ENCODE assay signal across 8 mouse cellular contexts in genomic region chr4:148590421-148591170, GRCm38 (mm10). TPM values are rescaled to one million over a fixed set of nuclear protein-coding genes. Genes with fewer than 3 reads are reported as not detected.
A peak's percentile ranks its signal among the peaks of the same experiment; 100 is the strongest.
DNase-seq lines count a peak whose midpoint lies in the region; ATAC-seq and TF ChIP-seq lines count a peak whose summit lies in the region.

No protein-coding gene starts in this region.

- H3K36me3 ChIP-seq in kidney, adult 2 months (ENCODE audit: control insufficient read depth, insufficient read depth, low read length): no peaks in the 10 kb centered on the region
- H3K36me3 ChIP-seq in ES-Bruce4 (ENCODE audit: control insufficient read depth, insufficient read depth, low read length, poor library complexity, severe bottlenecking): peaks cover 27% of the 10 kb centered on the region
- peaks cover 18% of the 10 kb centered on the region for H3K36me3 ChIP-seq in hindbrain, postnatal 0 days (ENCODE audit: insufficient read depth, low read length)
- peaks cover 28% of the 10 kb centered on the region for H3K36me3 ChIP-seq in midbrain, embryonic 12.5 days

- H3K4me2 ChIP-seq in hindbrain, postnatal 0 days (ENCODE audit: low read depth, low read length): peak overlapping the region; percentile 86
- peak overlapping the region; percentile 71 for H3K4me2 ChIP-seq in midbrain, embryonic 12.5 days (replicated peaks)

- H3K27me3 ChIP-seq in kidney, adult 2 months (replicated peaks; ENCODE audit: control insufficient read depth, insufficient read depth, low read length): no peaks in the 10 kb centered on the region
- H3K27me3 ChIP-seq in ES-Bruce4 (ENCODE audit: control insufficient read depth, insufficient read depth, low read length, poor library complexity, severe bottlenecking): no peaks in the 10 kb centered on the region
- no peaks in the 10 kb centered on the region for H3K27me3 ChIP-seq in hindbrain, postnatal 0 days (ENCODE audit: insufficient read depth, low read length)
- H3K27me3 ChIP-seq in midbrain, embryonic 12.5 days: no peaks in the 10 kb centered on the region

- DNase-seq in kidney, adult 2 months: no peak
- no peak for DNase-seq in kidney, adult 18-20 months
- peak; percentile 49 for DNase-seq in embryo, embryonic 9.5 days (ENCODE audit: extremely low spot score)
- peak; percentile 49 for DNase-seq in hindbrain, postnatal 0 days (ENCODE audit: low spot score)
- DNase-seq in yolk sac, embryonic 10.5 days (ENCODE audit: low spot score): no peak
- no peak for DNase-seq in testis, postnatal 10 days (ENCODE audit: low spot score)

- TF ChIP-seq EP300 in ES-Bruce4 (IDR thresholded peaks at IDR 0.05; ENCODE audit: insufficient read depth, low read depth, low read length): no peak

- TF ChIP-seq CTCF in kidney, adult 2 months (conservative IDR thresholded peaks at IDR 0.05; ENCODE audit: insufficient read depth, insufficient read length, low read depth, low read length): no peak
- no peak for TF ChIP-seq CTCF in ES-Bruce4 (IDR thresholded peaks at IDR 0.05; ENCODE audit: low read depth, low read length)
- TF ChIP-seq CTCF in hindbrain, postnatal 0 days (IDR thresholded peaks at IDR 0.05; ENCODE audit: low read depth): 0 out of 2 replicates have a peak, but pooled peaks have one; percentile 7

- H3K4me3 ChIP-seq in kidney, adult 2 months (ENCODE audit: insufficient read depth, low read depth, low read length): peak overlapping the region; percentile 77
- H3K4me3 ChIP-seq in ES-Bruce4 (ENCODE audit: low read depth, low read length): peak overlapping the region; percentile 63
- peak overlapping the region; percentile 82 for H3K4me3 ChIP-seq in hindbrain, postnatal 0 days (ENCODE audit: low read length)
- peak overlapping the region; percentile 82 for H3K4me3 ChIP-seq in midbrain, embryonic 12.5 days

- WGBS in kidney, adult 2 months: 5% methylated on average over 18 of the region's 18 CpGs
- WGBS in hindbrain, postnatal 0 days: 5% methylated on average over 18 of the region's 18 CpGs
- WGBS in midbrain, embryonic 12.5 days: 7% methylated on average over 18 of the region's 18 CpGs

- H3K27ac ChIP-seq in kidney, adult 2 months (ENCODE audit: insufficient read depth, low read depth, low read length): no peak overlapping the region
- H3K27ac ChIP-seq in ES-Bruce4 (ENCODE audit: insufficient read depth, low read length): peak overlapping the region; percentile 9
- peak overlapping the region; percentile 70 for H3K27ac ChIP-seq in hindbrain, postnatal 0 days
- peak overlapping the region; percentile 75 for H3K27ac ChIP-seq in midbrain, embryonic 12.5 days (replicated peaks)

- peak overlapping the region; percentile 43 for H3K9ac ChIP-seq in ES-Bruce4 (ENCODE audit: low read depth, poor library complexity, severe bottlenecking)
- peak overlapping the region; percentile 37; the same call in 1 of the 2 replicates for H3K9ac ChIP-seq in hindbrain, postnatal 0 days (replicated peaks; ENCODE audit: low read length)
- peak overlapping the region; percentile 48 for H3K9ac ChIP-seq in midbrain, embryonic 12.5 days (replicated peaks)

- H3K4me1 ChIP-seq in kidney, adult 2 months (ENCODE audit: control insufficient read depth, insufficient read depth, low read length): peaks cover 8% of the 10 kb centered on the region; the same call in 1 of the 2 replicates
- no peaks in the 10 kb centered on the region for H3K4me1 ChIP-seq in ES-Bruce4 (ENCODE audit: control insufficient read depth, insufficient read depth, low read length)
- peaks cover 5% of the 10 kb centered on the region; the same call in 1 of the 2 replicates for H3K4me1 ChIP-seq in hindbrain, postnatal 0 days (ENCODE audit: insufficient read depth, low read length)
- peaks cover 19% of the 10 kb centered on the region for H3K4me1 ChIP-seq in midbrain, embryonic 12.5 days

- TF ChIP-seq POLR2A in kidney, adult 2 months (IDR thresholded peaks at IDR 0.05; ENCODE audit: low read depth, low read length): no peak
- TF ChIP-seq POLR2A in ES-Bruce4 (IDR thresholded peaks at IDR 0.05; ENCODE audit: insufficient read depth, low read length): no peak

- no peak for ATAC-seq in hindbrain, postnatal 0 days
- no peak; the same call in 1 of the 2 replicates for ATAC-seq in midbrain, embryonic 12.5 days (ENCODE audit: low FRiP score, low read depth)

- H3K9me3 ChIP-seq in ES-Bruce4 (replicated peaks; ENCODE audit: control insufficient read depth, insufficient read depth, low read length, poor library complexity, severe bottlenecking): no peaks in the 10 kb centered on the region
- H3K9me3 ChIP-seq in hindbrain, postnatal 0 days (ENCODE audit: low read length): no peaks in the 10 kb centered on the region
- no peaks in the 10 kb centered on the region for H3K9me3 ChIP-seq in midbrain, embryonic 12.5 days

RNA-seq across cellular contexts. Expression of gene Srm, which starts 0.7 kb away (rescaled TPM):
- 33.1 and 33.9 TPM in 2 replicates for polyA plus RNA-seq in kidney, adult 2 months (2012; rRNA removed)
- polyA plus RNA-seq in ES-Bruce4 (2011; ENCODE audit: insufficient read depth, insufficient read length, low read depth, missing spikeins): 131 and 143 TPM in 2 replicates
- total RNA-seq in hindbrain, postnatal 0 days (2014; rRNA removed): 77.6 and 83.0 TPM in 2 replicates
- 142 and 143 TPM in 2 replicates for polyA plus RNA-seq in hindbrain, postnatal 0 days (2015; fragmentation: Nextera tagmentation; extraction: Ambion mirVana)
- polyA plus RNA-seq in midbrain, embryonic 12.5 days (2016; fragmentation: Nextera tagmentation; extraction: Ambion mirVana): 146 and 148 TPM in 2 replicates

RNA-seq across cellular contexts. Expression of gene Masp2, which starts 11.8 kb away (rescaled TPM):
- polyA plus RNA-seq in kidney, adult 2 months (2012; rRNA removed): 1.7 and 2.7 TPM in 2 replicates
- 2.6 TPM in 2 replicates for polyA plus RNA-seq in ES-Bruce4 (2011; ENCODE audit: insufficient read depth, insufficient read length, low read depth, missing spikeins)
- 0.26 and 0.40 TPM in 2 replicates for total RNA-seq in hindbrain, postnatal 0 days (2014; rRNA removed)
- polyA plus RNA-seq in hindbrain, postnatal 0 days (2015; fragmentation: Nextera tagmentation; extraction: Ambion mirVana): 0.49 TPM in 2 replicates
- polyA plus RNA-seq in midbrain, embryonic 12.5 days (2016; fragmentation: Nextera tagmentation; extraction: Ambion mirVana): 0.21 TPM in 1 of 2 replicates, not detected in the other

RNA-seq across cellular contexts. Expression of gene Exosc10, which starts 32.4 kb away (rescaled TPM):
- polyA plus RNA-seq in kidney, adult 2 months (2012; rRNA removed): 21.8 TPM in 2 replicates
- 52.8 and 53.9 TPM in 2 replicates for polyA plus RNA-seq in ES-Bruce4 (2011; ENCODE audit: insufficient read depth, insufficient read length, low read depth, missing spikeins)
- 69.5 and 72.0 TPM in 2 replicates for total RNA-seq in hindbrain, postnatal 0 days (2014; rRNA removed)
- 67.8 and 68.1 TPM in 2 replicates for polyA plus RNA-seq in hindbrain, postnatal 0 days (2015; fragmentation: Nextera tagmentation; extraction: Ambion mirVana)
- polyA plus RNA-seq in midbrain, embryonic 12.5 days (2016; fragmentation: Nextera tagmentation; extraction: Ambion mirVana): 96.4 and 97.8 TPM in 2 replicates

RNA-seq across cellular contexts. Expression of gene Tardbp, which starts 36.2 kb away (rescaled TPM):
- polyA plus RNA-seq in kidney, adult 2 months (2012; rRNA removed): 67.3 and 93.3 TPM in 2 replicates
- polyA plus RNA-seq in ES-Bruce4 (2011; ENCODE audit: insufficient read depth, insufficient read length, low read depth, missing spikeins): 742 and 797 TPM in 2 replicates
- total RNA-seq in hindbrain, postnatal 0 days (2014; rRNA removed): 160 and 205 TPM in 2 replicates
- 116 and 121 TPM in 2 replicates for polyA plus RNA-seq in hindbrain, postnatal 0 days (2015; fragmentation: Nextera tagmentation; extraction: Ambion mirVana)
- polyA plus RNA-seq in midbrain, embryonic 12.5 days (2016; fragmentation: Nextera tagmentation; extraction: Ambion mirVana): 380 and 385 TPM in 2 replicates

RNA-seq across cellular contexts. Expression of gene Gm572, which starts 52.5 kb away (rescaled TPM):
- polyA plus RNA-seq in kidney, adult 2 months (2012; rRNA removed): 0.17 TPM in 1 of 2 replicates, not detected in the other
- 0.49 TPM in 1 of 2 replicates, not detected in the other for polyA plus RNA-seq in ES-Bruce4 (2011; ENCODE audit: insufficient read depth, insufficient read length, low read depth, missing spikeins)
- total RNA-seq in hindbrain, postnatal 0 days (2014; rRNA removed): not detected in 2 replicates
- polyA plus RNA-seq in hindbrain, postnatal 0 days (2015; fragmentation: Nextera tagmentation; extraction: Ambion mirVana): not detected in 2 replicates
- polyA plus RNA-seq in midbrain, embryonic 12.5 days (2016; fragmentation: Nextera tagmentation; extraction: Ambion mirVana): not detected in 2 replicates

Comparison
In these comparisons a context has a peak if more than half of its experiments do, and no peak if none do; other contexts are left out.
1. DNase-seq: peak in embryo, embryonic 9.5 days (single experiment) and hindbrain, postnatal 0 days (single experiment); none in kidney, adult 2 months (single experiment), kidney, adult 18-20 months (single experiment), yolk sac, embryonic 10.5 days (single experiment) and testis, postnatal 10 days (single experiment).
2. Peak in every context shown above with its lines, with median percentiles within 50 percentile points of each other: H3K4me3 ChIP-seq and H3K9ac ChIP-seq.